Mouse (Mus musculus) gastrocnemius, postnatal 14 days (tissue): ENCODE measurements around the gene Hpn. TPM values are rescaled to one million over a fixed set of nuclear protein-coding genes. Genes with fewer than 3 reads are reported as not detected.

ENCODE experiments used
- DNase-seq: peaks from one replicate; pipeline ENCODE4 v3.0.0; 2021; ENCODE audit warnings: mixed read lengths
- intact Hi-C: fragments of 180-260 bp; cut with DNase I; formaldehyde crosslinking; loops from one replicate; pipeline ENCODE4 v1.15.1; 2025; ENCODE audit warnings: low total_unique reads
- total RNA-seq, 2 experiments: library from RNA; stranded (reverse); gene quantifications; 2 replicates each; pipeline ENCODE4 v1.2.3; 2021

Hpn gene
- total RNA-seq, 2 experiments from 2014 or later, result 7.6 to 9.6 TPM

DNA sequence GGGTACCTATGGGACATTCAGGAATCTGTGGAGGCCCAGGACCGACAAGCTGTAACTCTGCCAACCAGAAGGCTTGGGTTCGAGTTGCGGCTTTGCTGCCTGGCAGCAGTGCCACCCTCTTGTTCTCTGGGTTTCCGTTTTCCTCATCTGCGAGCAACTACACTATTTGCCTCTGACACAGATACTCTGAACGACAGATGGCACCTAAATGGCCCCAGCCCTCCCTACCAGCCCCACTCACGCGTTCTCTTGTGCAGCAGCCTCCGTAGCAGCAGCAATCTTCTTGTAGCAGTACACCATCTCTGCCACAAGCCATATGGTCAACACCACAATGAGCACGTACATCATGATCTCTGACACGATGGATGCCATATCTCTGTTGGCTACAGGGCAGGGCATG lies 2.4 kb upstream of the Hpn start:
- intact Hi-C loops, result no loop called here
- DNase-seq, result no peak

DNA sequence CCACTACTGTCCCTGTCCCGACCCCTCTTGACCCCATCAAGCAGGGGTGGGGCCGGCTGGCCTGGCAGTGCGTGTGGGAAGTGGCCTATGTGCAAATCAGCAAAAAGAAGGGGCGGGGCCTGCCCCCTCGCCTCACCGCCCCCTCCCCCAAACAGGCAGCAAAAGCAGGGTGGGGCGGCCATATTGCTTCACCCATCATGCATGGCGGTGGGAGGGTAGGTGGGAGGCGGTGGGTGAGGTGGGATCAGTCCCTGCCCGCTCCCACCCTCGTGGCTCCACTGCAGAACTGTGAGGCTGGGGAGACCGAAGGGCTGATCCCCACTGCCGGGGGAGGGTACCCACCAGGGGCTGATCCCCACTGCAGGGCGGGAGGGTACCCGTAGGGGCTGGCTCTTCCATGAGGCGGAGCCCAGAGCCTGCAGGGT lies 1.6 kb upstream of the Hpn start:
- DNase-seq, result no peak
- intact Hi-C loops, result no loop called here

DNA sequence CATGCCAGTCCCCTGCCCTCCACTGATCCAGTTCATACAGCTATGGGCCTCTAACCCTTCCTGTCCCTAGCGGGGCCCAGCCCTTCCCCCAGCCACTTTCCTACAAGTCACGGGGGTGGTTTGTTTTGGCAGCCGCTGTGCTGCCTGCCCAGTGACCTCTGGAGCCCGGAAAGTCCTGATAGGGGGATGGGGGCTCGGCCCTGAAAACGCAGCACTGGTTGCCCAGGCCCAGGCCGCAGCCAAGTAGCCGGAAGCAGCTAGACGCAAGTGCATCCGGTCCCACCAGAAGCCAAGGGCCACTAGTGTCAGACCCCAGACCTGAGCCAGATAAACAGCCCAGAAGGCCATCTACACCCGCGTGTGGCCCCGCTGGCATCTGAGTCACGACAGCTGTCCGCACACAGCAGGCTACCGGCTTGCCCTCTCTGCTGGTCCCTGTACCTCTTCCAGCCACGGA lies 525 bp upstream of the Hpn start:
- peak; percentile 79 for DNase-seq
- intact Hi-C loops, result no loop called here

DNA sequence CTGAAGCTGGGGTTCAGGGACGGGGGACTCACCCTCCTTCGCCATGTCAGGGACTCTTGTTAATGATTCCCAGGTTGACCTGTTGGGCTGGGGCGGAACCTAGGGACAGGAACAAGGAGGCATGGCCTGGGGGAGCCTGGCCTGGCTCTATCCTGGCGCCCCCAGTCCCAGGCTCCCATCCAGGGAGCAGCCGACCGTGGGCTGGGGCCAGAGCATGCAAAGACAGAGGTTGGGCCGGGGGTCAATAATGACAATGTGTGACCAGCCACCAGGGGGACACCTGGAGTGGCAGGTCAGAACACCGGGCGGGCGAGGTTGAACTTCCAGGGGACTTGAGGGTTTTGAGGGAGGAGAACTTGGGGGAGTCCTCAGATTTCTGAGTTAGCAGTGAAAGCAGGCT lies 444 bp downstream of the Hpn start:
- intact Hi-C loops, result no loop called here
- DNase-seq, result no peak

DNA sequence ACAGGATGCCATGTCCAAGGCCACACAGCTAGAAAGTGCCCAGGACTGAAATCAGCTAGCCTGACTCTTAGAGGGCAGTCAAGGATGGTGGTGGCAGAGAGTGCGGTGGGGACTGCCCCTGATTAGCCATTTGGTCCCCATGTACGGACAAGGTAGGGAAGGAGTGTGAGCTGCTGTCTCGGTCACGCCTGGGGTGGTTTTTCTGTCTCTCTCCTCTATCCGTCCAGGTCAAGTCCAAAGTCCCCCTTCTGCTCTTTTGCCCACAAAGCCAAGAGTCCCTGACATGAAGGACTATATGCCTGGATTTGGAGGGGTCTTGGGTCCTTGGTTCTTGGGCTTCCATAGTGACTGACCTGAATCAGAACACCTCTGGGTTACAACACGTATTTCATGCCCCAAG lies 1.3 kb downstream of the Hpn start:
- intact Hi-C loops, result no loop called here
- no peak for DNase-seq

DNA sequence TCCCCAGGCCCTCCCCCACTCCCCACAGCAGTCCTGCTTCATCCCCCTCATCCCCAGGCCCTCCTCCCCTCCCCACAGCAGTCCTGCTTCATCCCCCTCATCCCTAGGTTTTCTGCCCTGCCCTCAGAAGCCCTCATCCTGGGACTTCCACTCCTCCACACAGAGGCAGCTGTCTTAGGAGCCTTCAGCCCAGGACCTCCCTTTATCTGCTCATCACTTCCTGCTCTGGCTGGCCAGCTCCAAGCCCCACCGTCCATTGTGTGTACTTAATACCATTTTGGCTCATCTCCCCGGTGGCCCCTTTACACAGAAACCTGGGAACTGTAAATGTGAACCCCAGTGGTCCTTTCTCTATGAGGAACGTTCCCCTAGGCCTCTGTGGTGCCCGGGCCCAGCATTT lies 3.1 kb downstream of the Hpn start:
- intact Hi-C loops, result no loop called here
- no peak for DNase-seq

DNA sequence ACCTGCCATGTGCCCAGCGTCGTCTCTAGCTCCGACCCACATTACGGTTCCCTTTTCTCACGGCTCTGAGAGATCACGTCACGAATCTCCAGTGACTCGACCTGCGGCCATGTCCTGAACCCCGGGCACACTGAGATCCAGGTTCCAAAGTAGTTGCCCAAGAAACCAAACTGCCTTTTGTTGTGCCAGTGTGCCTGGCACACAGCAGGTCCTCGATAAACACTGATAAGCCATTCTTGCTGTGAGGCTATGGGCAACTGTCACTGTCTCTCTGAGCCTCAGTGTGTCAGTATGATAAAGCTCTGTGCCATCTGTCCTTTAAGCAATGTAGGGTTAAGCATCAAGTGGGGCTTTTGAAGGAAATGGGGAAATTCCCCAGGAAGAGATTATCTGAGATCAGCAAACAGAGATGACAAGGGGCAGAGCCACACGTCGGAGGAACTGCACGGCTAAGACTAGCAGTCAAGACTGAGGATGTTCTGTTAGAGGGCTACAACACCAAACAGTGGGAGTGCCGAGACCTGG lies 4.2 kb downstream of the Hpn start:
- intact Hi-C loops, result no loop called here
- DNase-seq, result no peak

DNA sequence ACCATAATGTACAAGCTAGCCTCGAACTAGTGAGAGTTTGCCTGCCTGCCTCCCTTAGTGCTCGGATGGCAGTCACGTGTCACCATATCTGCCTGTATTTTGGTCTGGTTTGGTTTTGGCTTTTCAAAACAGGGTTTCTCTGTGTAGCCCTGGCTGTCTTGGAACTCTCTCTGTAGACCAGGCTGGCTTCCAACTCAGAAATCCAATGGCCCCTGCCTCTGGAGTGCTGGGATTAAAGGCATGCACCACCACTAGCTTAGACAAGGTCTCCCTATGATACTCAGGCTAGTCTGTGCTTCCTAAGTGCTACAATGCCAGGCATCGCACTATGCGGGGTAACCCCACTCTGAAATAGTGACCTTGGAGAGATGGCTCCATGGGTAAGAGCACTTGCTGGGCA lies 5.3 kb downstream of the Hpn start:
- DNase-seq, result no peak
- intact Hi-C loops, result no loop called here

DNA sequence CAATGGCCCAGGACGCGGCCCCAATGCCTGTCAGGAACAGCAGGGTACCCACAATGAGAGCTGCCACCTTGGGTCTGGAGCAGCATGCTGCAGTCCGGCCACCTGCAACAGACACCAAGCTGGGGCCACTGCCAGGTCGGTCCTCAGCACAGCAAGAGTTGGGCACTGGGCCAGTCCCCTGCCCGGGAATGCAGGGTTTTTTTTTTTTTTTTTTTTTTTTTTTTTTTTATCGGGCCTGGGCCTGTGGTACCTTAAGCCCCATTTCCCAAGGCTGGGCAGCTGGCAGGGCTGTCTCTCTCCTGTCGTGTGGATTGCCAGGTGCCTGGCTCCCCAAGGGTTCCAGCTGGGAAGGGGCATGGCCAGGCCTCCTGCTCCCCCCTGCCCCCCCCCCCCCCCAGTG lies 6.0 kb downstream of the Hpn start:
- intact Hi-C loops, result no loop called here
- peak; percentile 66 for DNase-seq

DNA sequence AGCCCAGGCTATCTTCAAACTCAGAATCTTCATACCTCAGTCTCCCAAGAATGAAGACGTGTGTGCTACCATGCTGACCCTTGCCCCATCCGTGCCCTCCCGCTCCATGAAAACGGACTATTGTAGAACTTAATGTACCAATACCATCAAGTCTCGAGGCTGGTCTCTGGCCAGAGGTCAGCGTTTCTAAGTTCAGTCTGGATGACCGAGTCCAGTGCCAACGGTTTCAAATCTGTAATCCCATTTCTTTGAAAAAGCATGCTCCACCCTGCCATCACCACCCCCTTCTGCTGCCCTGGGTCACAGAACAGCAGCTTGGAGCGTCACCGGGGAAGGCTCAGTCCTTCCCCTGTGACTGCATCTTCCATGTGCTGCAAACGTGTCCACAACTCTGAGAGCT lies 7.3 kb downstream of the Hpn start:
- DNase-seq, result no peak
- intact Hi-C loops, result no loop called here

DNA sequence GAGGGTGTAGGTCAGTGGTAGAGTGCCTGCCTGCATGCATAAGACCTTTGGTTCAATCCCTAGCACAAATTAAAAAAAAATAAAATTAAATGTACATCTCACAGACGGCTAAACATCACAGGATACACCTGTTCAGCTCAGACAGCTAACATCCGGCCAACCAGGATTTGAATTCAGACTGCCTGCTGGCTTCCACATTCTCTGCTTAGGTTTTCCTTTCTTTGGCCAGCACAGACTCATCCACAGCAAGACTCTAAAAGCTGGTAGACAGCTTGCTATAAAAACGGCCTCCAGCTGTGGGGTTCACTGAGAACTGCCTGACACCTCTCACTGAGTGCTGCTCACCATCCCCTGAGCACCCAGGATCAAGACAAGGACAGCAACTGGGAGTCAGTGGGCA lies 8.9 kb downstream of the Hpn start:
- no peak for DNase-seq
- intact Hi-C loops, result no loop called here

DNA sequence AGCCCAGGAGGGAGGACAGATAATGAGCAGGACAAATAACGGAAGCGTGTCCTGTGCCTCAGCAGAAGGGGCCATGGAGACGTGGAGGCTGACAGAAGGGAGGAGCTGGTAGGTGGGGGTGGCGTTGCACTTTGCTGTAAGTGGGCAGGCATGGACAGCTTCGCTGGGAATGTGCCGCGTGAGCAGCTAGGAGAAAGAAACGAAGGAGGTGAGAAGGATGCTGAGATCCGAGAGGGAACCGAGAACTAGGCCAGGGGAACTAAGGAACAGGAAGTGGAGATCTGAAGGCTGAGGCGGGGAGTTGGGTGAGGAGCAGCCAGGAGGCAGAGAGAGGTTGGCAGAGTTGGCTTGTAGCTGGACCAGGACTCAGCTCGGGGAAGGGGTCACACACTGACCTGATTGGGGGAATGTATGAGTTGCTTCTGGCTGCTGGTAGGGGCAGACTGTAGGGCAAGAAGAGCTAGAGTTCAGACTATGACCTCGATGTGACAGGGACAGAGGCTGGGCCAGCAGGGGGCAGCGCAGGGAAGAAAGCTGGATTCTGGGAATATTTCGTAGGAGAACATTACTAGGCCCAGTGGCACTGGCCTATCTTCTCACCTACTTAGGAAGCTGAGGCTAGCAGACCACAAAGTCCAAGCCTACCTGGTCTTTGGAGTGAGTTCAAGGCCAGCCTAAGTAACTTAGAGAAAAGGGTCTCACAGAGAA lies 9.9 kb downstream of the Hpn start:
- DNase-seq, result peak; percentile 73
- intact Hi-C loops, result no loop called here

DNA sequence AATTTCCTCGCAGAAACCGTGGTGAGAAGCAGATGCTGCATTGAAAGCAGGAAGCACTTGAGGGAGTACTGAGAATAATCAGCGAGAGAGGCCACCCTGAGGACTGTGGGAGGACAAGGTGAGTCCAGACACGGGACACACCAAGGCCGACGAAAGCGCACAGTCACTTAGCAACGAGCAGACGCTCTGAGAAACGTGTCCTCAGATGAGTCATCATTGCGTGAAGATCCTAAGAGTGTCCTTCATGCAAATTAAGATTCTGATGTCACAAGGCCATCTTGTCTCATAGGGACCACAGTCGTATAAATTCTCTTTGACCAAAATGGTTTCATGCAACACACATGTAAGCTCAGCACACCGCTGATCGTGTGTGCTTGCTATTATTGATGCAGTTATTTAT lies 14.3 kb downstream of the Hpn start:
- no peak for DNase-seq
- intact Hi-C loops, result no loop called here

DNA sequence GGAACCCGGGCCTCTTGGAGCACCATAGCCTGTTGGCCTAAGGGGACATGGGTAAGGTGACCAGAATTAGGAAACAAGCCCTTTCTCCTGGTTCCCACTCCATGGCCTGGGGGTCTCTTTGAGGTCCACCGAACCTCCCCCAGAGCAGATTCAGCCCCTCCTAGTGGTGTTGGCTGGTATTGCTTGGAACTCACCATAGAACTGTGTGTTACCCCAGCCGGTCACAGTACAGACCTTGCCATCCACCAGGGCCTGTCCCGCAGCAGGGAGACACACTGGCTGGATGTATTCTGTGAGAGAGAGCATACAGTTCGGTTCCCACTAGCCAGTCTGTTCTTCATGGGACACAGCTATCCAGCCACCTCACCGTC lies 15.5 kb downstream of the Hpn start:
- intact Hi-C loops, result loop anchor here (2.0 kb wide), 1 partner anchor 41 kb away; the partner anchor contains the start of gene Lgi4
- no peak for DNase-seq

DNA sequence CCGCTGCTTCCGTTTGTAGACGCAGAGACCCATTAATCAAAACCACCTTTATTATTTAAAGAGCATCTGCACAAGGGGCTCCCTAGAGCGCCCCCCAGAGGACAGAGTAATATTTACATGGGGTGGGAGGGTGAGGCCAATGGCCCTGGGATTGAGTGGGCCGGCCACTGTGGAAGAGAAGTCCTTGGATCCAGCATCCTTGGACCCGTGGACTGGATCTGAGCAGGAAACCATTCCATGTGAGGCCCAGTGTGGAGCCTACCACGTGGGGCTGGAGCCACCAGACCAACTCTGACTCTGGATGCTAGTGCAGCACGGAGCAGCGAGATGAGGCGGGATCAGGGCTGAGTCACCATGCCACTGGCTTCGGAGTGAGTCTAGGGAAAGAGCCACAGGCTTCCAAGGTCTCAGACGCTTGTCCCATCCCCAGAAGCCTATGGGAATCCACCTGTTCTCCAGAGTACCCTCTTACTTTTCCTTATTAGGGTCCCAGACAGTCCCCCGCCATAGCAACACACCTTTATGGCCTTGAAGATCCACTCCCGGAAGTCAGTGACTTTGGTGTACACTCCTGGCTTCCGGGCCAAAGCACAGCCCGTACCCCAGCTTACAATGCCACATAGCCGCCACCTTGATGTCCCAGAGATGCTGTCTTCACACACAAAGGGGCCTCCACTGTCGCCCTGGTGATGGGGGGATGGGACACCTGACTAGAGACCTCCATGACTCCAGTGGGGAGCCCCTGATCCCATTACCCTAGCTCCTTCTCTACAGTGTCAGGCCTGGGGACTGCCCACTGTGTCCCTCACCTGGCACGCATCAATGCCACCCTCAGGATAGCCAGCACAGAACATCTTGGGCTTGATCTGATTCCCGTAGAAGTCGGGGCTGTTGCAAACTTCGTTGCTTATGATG lies 16.1 kb downstream of the Hpn start:
- no peak for DNase-seq
- intact Hi-C loops, result loop anchor here (2.0 kb wide), 1 partner anchor 40 kb away; the partner anchor contains the start of gene Lgi4

DNA sequence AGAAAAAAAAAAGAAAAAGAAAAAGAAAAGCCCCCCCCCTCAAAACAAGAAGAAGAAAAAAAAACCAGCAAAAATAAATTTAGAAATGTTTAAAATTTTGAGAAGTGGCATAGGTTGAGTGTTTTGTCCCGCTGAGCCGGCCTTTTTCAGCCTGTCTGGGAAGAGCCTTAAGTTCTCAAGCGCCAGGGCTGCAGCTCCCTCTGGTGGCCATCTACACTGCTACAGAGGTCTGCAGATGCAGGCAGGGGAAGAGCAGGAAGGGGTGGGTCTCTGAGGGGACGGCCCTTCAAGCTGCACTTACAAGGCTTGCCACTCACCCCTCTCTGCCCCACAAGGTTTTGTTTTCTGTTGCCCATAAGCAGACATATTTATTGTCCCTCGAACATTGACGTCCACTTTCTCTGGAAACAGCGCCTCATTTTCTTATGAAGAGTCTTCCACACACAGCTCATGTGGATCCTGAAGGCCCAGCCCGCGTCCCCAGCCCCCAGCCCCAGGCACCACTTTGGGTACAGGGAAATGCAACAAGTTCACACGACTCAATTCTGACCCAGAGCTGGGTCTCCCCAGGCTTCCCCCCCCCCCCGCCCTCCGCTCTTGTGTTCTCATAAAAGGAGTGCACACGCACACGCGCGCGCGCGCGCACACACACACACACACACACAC lies 17.4 kb downstream of the Hpn start:
- intact Hi-C loops, result loop anchor here (2.0 kb wide), 1 partner anchor 39 kb away; the partner anchor contains the start of gene Lgi4
- DNase-seq, result peak; percentile 93

DNA sequence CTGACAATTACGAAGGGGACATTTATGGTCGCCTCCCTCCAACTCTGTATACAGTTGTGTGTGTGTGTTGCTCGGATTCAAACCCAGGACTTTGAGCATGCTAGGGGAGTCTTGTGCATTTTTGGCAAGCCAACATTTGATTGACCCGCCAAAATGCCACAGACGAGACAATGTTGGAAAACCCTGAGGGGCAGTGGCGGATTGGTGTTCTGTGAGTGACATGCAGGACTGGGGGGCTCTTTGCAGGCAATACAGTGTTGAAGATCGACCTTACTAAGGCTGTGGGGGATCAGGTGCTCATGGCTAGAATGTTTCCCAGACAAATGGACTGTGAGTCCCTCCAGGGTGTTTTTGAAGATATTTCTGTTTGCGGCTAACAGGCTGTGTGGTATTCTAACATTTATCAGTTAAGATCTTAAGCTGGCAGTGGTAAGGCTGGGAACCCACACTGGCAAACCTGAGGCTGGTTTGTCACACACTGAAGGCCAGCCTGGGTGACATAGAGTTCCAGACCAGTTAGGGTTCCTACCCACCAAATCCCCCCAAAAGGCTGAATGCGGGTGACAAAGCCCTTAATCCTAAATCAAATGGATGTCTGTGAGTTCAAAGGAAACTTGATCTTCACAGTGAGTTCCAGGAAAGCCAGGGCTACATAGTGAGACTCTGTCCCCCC lies 18.1 kb downstream of the Hpn start:
- DNase-seq, result no peak
- intact Hi-C loops, result no loop called here

DNA sequence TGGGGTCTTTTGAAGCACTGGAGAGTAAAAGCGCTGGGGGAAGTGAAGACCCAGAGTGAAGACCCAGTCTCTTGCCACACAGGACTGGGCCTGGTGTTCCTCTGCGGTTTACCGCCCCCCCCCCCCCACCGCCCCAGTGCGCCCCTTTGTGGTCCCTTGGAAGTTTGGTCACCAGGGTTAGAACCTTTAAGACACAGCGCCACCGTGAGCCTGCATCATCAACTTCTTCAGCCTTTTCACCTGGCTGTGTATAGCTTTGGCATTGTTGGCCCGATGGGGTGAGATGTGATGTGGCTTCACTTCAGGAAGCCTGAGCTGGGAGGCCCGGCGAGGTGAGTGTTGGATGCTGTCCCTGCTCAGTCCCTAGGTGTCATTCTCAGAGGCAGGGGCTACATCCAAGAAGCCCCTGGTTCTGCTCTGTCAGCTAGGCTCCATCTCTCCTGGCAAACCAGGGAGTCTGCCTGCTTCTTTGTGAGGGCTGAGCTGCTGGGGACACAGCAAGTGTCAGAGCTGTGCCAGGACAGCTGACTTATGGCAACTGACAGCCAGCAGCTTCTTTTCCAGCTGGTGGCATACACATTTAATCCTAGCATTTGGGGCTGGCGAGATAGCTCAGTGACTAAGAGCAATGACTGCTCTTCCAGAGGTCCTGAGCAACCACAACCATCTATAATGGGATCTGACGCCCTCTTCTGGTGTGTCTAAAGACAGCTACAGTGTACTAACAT lies 20.2 kb downstream of the Hpn start:
- intact Hi-C loops, result no loop called here

DNA sequence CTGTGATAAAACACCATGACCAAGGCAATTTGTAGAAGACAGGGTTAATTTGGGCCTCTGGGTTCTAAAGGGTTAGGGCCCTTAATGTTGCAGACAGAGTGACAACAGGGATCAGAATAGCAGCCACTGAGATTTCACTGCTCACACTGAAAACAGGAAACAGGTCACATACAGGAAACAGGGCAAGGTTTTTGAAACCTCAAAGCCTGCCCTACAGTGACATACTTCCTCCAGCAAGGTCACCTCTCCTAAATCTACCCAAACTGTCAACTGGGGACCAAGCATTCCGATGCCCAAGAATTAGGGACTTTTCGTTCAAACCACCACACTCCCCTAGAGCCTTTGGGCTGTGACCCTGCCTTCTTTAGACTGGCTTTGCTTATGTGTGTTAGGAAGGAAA lies 25.4 kb downstream of the Hpn start:
- intact Hi-C loops, result no loop called here
- DNase-seq, result no peak

More for the DNA sequence above, 20.2 kb downstream of the Hpn start:
- no peak for DNase-seq
